Mouse (Mus musculus) E14TG2a.4 (cell line): Measurements from ENCODE around the gene Mrtfa.

ENCODE experiments used
- H3K27me3 ChIP-seq: 2 replicates; pipeline ENCODE4 v1.6.1; 2014; ENCODE audit warnings: low read length, control low read depth; ENCODE audit not compliant: insufficient read depth
- H3K36me3 ChIP-seq: 2 replicates; pipeline ENCODE4 v1.6.1; 2014; ENCODE audit warnings: low read length, control low read depth; ENCODE audit not compliant: insufficient read depth
- H3K4me1 ChIP-seq: replicated peaks from 2 replicates; pipeline ENCODE4 v1.6.1; 2014; ENCODE audit warnings: low read depth, low read length, control low read depth
- H3K4me3 ChIP-seq: replicated peaks from 2 replicates; pipeline ENCODE4 v1.5.1; 2014; ENCODE audit warnings: mild to moderate bottlenecking, low read length
- H3K9me3 ChIP-seq: 2 replicates; pipeline ENCODE4 v1.6.1; 2014; ENCODE audit warnings: low read length, control low read depth
- CTCF ChIP-seq: conservative IDR thresholded peaks from 2 replicates; pipeline ENCODE4 v1.5.1; 2014; ENCODE audit warnings: low read length
- NANOG ChIP-seq: IDR thresholded peaks from 2 replicates; pipeline ENCODE4 v1.6.1; 2014; ENCODE audit warnings: borderline replicate concordance, low read length, mixed read lengths
- POU5F1 ChIP-seq: IDR thresholded peaks from 2 replicates; pipeline ENCODE4 v1.6.1; 2014; ENCODE audit warnings: low read length, borderline replicate concordance

The Mrtfa gene

GRCm38 (mm10) chr15:81110315-81110714 lies 80.2 kb downstream of the Mrtfa start:
- no peaks in the 10 kb centered on the region for H3K9me3 ChIP-seq
- no peaks in the 10 kb centered on the region for H3K36me3 ChIP-seq
- no peak overlapping the region for H3K4me3 ChIP-seq
- no peak for TF ChIP-seq POU5F1
- no peak for TF ChIP-seq NANOG
- TF ChIP-seq CTCF: no peak
- H3K4me1 ChIP-seq: peaks cover 16% of the 10 kb centered on the region
- H3K27me3 ChIP-seq: no peaks in the 10 kb centered on the region

GRCm38 (mm10) chr15:81105962-81106361 lies 84.6 kb downstream of the Mrtfa start:
- TF ChIP-seq NANOG (no peak), POU5F1 (no peak), CTCF (no peak)

GRCm38 (mm10) chr15:81104585-81105259 lies 85.8 kb downstream of the Mrtfa start:
- H3K36me3 ChIP-seq: 0 out of 2 replicates have a peak, but pooled peaks cover 3% of the 10 kb centered on the region
- H3K9me3 ChIP-seq: no peaks in the 10 kb centered on the region
- H3K4me3 ChIP-seq: peak overlapping the region; percentile 11; the same call in 1 of the 2 replicates
- H3K4me1 ChIP-seq: peaks cover 44% of the 10 kb centered on the region
- TF ChIP-seq CTCF: no peak
- TF ChIP-seq NANOG: no peak
- no peaks in the 10 kb centered on the region for H3K27me3 ChIP-seq

More at GRCm38 (mm10) chr15:81105962-81106361, 84.6 kb downstream of the Mrtfa start:
- no peaks in the 10 kb centered on the region for H3K9me3 ChIP-seq
- H3K4me3 ChIP-seq: no peak overlapping the region
- H3K4me1 ChIP-seq: peaks cover 44% of the 10 kb centered on the region
- H3K36me3 ChIP-seq: 0 out of 2 replicates have a peak, but pooled peaks cover 3% of the 10 kb centered on the region
- H3K27me3 ChIP-seq: no peaks in the 10 kb centered on the region

GRCm38 (mm10) chr15:81103500-81103899 lies 87.1 kb downstream of the Mrtfa start:
- Histone ChIP-seq H3K9me3 (no peaks in the 10 kb centered on the region), H3K27me3 (no peaks in the 10 kb centered on the region), H3K36me3 (0 out of 2 replicates have a peak, but pooled peaks cover 3% of the 10 kb centered on the region), H3K4me3 (no peak overlapping the region), H3K4me1 (peaks cover 44% of the 10 kb centered on the region)
- TF ChIP-seq NANOG: peak; percentile 69; the same call in 1 of the 2 replicates
- TF ChIP-seq POU5F1: no peak
- no peak for TF ChIP-seq CTCF

GRCm38 (mm10) chr15:81102274-81102879 lies 88.2 kb downstream of the Mrtfa start:
- Histone ChIP-seq H3K4me3 (no peak overlapping the region), H3K9me3 (no peaks in the 10 kb centered on the region), H3K36me3 (0 out of 2 replicates have a peak, but pooled peaks cover 3% of the 10 kb centered on the region), H3K27me3 (no peaks in the 10 kb centered on the region), H3K4me1 (peaks cover 44% of the 10 kb centered on the region)
- TF ChIP-seq CTCF: no peak
- no peak for TF ChIP-seq NANOG
- no peak for TF ChIP-seq POU5F1

GRCm38 (mm10) chr15:81101316-81101715 lies 89.2 kb downstream of the Mrtfa start:
- H3K4me1 ChIP-seq: peaks cover 39% of the 10 kb centered on the region
- H3K27me3 ChIP-seq: no peaks in the 10 kb centered on the region
- TF ChIP-seq NANOG (no peak), CTCF (no peak), POU5F1 (no peak)
- no peaks in the 10 kb centered on the region for H3K9me3 ChIP-seq
- 0 out of 2 replicates have a peak, but pooled peaks cover 3% of the 10 kb centered on the region for H3K36me3 ChIP-seq
- no peak overlapping the region for H3K4me3 ChIP-seq

- H3K9me3 ChIP-seq: no peaks in the 10 kb centered on the region
- H3K27me3 ChIP-seq: no peaks in the 10 kb centered on the region
- TF ChIP-seq POU5F1: no peak
- TF ChIP-seq CTCF: no peak
- no peak for TF ChIP-seq NANOG
- H3K4me3 ChIP-seq: no peak overlapping the region
- H3K4me1 ChIP-seq: peaks cover 20% of the 10 kb centered on the region
- 0 out of 2 replicates have a peak, but pooled peaks cover 3% of the 10 kb centered on the region for H3K36me3 ChIP-seq
Observed at GRCm38 (mm10) chr15:81099269-81099668, 91.3 kb downstream of the Mrtfa start.

GRCm38 (mm10) chr15:81098689-81099088 lies 91.9 kb downstream of the Mrtfa start:
- Histone ChIP-seq H3K9me3 (no peaks in the 10 kb centered on the region), H3K27me3 (no peaks in the 10 kb centered on the region), H3K36me3 (0 out of 2 replicates have a peak, but pooled peaks cover 3% of the 10 kb centered on the region), H3K4me1 (peaks cover 16% of the 10 kb centered on the region), H3K4me3 (no peak overlapping the region)
- TF ChIP-seq CTCF (no peak), NANOG (no peak), POU5F1 (no peak)

- Histone ChIP-seq H3K9me3 (no peaks in the 10 kb centered on the region), H3K27me3 (no peaks in the 10 kb centered on the region), H3K4me3 (no peak overlapping the region), H3K4me1 (peaks cover 8% of the 10 kb centered on the region), H3K36me3 (0 out of 2 replicates have a peak, but pooled peaks cover 2% of the 10 kb centered on the region)
- TF ChIP-seq CTCF: no peak
- TF ChIP-seq POU5F1: no peak
Observed at GRCm38 (mm10) chr15:81097896-81098295, 92.7 kb downstream of the Mrtfa start.
